Mouse (Mus musculus) neural tube, postnatal 0 days (tissue): ENCODE measurements around the gene Olfr1323. TPM values are rescaled to one million over a fixed set of nuclear protein-coding genes. Genes with fewer than 3 reads are reported as not detected.

Experiments
- polyA plus RNA-seq: library from polyadenylated mRNA; unstranded; fragments of >200 nt; fragmentation: Nextera tagmentation; extraction: Ambion mirVana; gene quantifications from 2 replicates; pipeline ENCODE4 v1.2.1, GENCODE M21; 2015

Olfr1323 gene
- polyA plus RNA-seq: not detected in 2 replicates

DNA sequence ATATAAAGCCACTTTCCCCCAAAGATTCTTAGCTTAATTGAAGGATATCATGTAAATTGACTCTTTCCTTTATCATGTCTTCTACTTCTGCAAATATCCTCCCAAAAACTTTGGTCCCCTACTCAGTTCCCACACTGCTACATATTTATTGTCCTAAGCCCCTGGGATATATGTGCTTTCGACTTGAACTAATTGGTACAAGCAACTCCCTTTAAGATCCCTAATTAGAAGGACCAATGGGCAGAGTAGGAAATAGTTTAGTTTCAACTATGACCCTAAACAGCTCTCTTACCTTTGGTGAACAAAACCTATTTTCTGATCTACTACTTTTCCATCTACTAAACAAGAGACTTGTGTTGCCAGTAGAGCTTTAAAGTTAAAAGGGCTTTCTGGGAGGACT, at the start of gene Olfr1323:
Olfr1323 (minus strand) TSS at position 101 of the 400 bp plus-strand sequence.

Other genes with a start within 250 kb of the Olfr1323 start
- gene Igsf1, start 221.6 kb downstream of the Olfr1323 start, polyA plus RNA-seq: 11.8 and 12.7 TPM in 2 replicates
- not detected in 2 replicates for gene Olfr1322, start 127.9 kb downstream of the Olfr1323 start, polyA plus RNA-seq